Mouse (Mus musculus) limb, embryonic 10.5 days (tissue): ENCODE data around the gene Defb48. TPM values are rescaled to one million over a fixed set of nuclear protein-coding genes. Genes with fewer than 3 reads are reported as not detected.

Source experiments
- DNase-seq: peaks from one replicate; pipeline ENCODE4 v3.0.0-alpha.2; 2017; ENCODE audit warnings: low spot score
- H3K27ac ChIP-seq: fragments of 300-500 bp; sonication (generic); 2 replicates; pipeline ENCODE4 v1.5.1; 2016; ENCODE audit warnings: mild to moderate bottlenecking
- H3K27me3 ChIP-seq: fragments of 300-500 bp; sonication (generic); 2 replicates; pipeline ENCODE4 v1.6.1; 2016; ENCODE audit warnings: low read depth, mild to moderate bottlenecking; ENCODE audit not compliant: poor library complexity, severe bottlenecking
- H3K36me3 ChIP-seq: fragments of 300-500 bp; sonication (generic); 2 replicates; pipeline ENCODE4 v1.6.1; 2016; ENCODE audit warnings: mild to moderate bottlenecking, moderate library complexity
- H3K4me1 ChIP-seq: fragments of 300-500 bp; sonication (generic); 2 replicates; pipeline ENCODE4 v1.6.1; 2016
- H3K4me3 ChIP-seq: fragments of 300-500 bp; sonication (generic); 2 replicates; pipeline ENCODE4 v1.5.1; 2016; ENCODE audit warnings: mild to moderate bottlenecking, moderate library complexity
- H3K9me3 ChIP-seq: fragments of 300-500 bp; sonication (generic); replicated peaks from 2 replicates; pipeline ENCODE4 v1.6.1; 2016; ENCODE audit warnings: mild to moderate bottlenecking
- WGBS: fragments of 180-500 bp; shearing (Covaris S2); methylation state at CpG from one replicate; pipeline ENCODE4 v1.1.7; 2016; 5-methylcytosine and 5-hydroxymethylcytosine counted together
- polyA plus RNA-seq: library from polyadenylated mRNA; unstranded; fragments of >200 nt; fragmentation: Nextera tagmentation; extraction: Ambion mirVana; gene quantifications from 2 replicates; pipeline ENCODE4 v1.2.1, GENCODE M21; 2016

Gene Defb48
- polyA plus RNA-seq, 1 experiment from 2014 or later = not detected

- H3K4me3 ChIP-seq = no peak overlapping the region
- H3K9me3 ChIP-seq = no peaks in the 10 kb centered on the region
- H3K27me3 ChIP-seq = no peaks in the 10 kb centered on the region
- peaks cover 3% of the 10 kb centered on the region; the same call in 1 of the 2 replicates for H3K36me3 ChIP-seq
- H3K4me1 ChIP-seq = peaks cover 15% of the 10 kb centered on the region
- peak overlapping the region; percentile 61; the same call in 1 of the 2 replicates for H3K27ac ChIP-seq
- 91% methylated on average over 5 of the region's 5 CpGs for whole genome bisulfite sequencing
- DNase-seq = no peak
Observed at GRCm38 (mm10) chr14:62965342-62965741, 19.0 kb downstream of the Defb48 start.

DNA sequence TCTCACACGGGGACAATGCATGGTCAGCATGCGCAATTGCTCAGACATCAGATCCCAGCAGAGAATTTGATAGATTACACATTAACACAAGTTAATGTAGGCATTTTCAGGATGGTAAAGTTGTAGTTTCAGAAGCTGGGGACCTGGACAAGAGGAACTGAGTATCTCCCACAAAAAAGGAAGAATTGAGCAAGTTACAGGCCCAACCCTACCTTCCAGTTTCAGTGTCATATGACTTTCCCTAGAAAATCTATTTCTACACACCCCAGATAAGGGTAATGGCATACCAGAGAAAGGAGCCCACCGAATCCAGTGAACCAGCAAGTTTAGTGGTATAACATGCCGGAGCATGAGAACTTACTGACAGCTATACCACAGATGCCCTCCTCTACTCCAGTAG is 20.7 kb downstream of the Defb48 start:
- DNase-seq = peak; percentile 12
- Histone ChIP-seq H3K27ac (no peak overlapping the region), H3K9me3 (no peaks in the 10 kb centered on the region), H3K27me3 (no peaks in the 10 kb centered on the region), H3K36me3 (peaks cover 17% of the 10 kb centered on the region), H3K4me1 (peaks cover 13% of the 10 kb centered on the region), H3K4me3 (no peak overlapping the region)
- WGBS = 92% methylated on average over 4 of the region's 4 CpGs

GRCm38 (mm10) chr14:62956091-62956490 is 28.2 kb downstream of the Defb48 start:
- no peak overlapping the region for H3K4me3 ChIP-seq
- no peaks in the 10 kb centered on the region for H3K27me3 ChIP-seq
- H3K27ac ChIP-seq = no peak overlapping the region
- no peak for DNase-seq
- H3K9me3 ChIP-seq = no peaks in the 10 kb centered on the region
- H3K36me3 ChIP-seq = peaks cover 72% of the 10 kb centered on the region
- WGBS = 91% methylated on average over 9 of the region's 9 CpGs
- no peaks in the 10 kb centered on the region for H3K4me1 ChIP-seq

DNA sequence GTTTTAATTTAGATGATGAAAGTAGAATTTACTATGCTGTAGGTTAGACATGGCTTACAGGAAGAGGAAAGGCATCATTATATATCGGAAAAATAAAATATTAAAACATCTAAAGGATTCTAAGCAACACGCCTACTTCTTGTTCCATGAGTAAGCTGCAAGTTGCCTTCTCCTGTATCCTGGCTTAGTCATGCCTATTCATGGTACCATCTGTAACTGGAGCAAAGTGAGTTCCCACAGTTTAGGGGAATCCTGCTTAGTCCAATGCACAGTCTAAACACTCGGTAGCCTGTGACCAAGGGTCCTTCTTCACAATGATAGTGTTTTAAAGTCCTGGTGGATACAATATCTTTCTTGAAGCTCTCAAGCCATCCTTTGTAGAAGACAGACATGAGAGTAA is 37.5 kb downstream of the Defb48 start:
- Histone ChIP-seq H3K4me3 (no peak overlapping the region), H3K4me1 (peaks cover 2% of the 10 kb centered on the region; the same call in 1 of the 2 replicates), H3K27me3 (no peaks in the 10 kb centered on the region), H3K27ac (no peak overlapping the region), H3K9me3 (no peaks in the 10 kb centered on the region), H3K36me3 (peaks cover 27% of the 10 kb centered on the region)
- DNase-seq = no peak
- WGBS = 96% methylated on average over 3 of the region's 3 CpGs

- Histone ChIP-seq H3K27ac (no peak overlapping the region), H3K4me1 (no peaks in the 10 kb centered on the region), H3K36me3 (peaks cover 49% of the 10 kb centered on the region), H3K9me3 (no peaks in the 10 kb centered on the region), H3K27me3 (no peaks in the 10 kb centered on the region), H3K4me3 (no peak overlapping the region)
- WGBS = 91% methylated on average over 14 of the region's 14 CpGs
- DNase-seq = no peak
Observed at GRCm38 (mm10) chr14:62940383-62941074, 43.8 kb downstream of the Defb48 start.

- no peak for DNase-seq
- H3K36me3 ChIP-seq = peaks cover 46% of the 10 kb centered on the region
- WGBS = 96% methylated on average over 3 of the region's 3 CpGs
Observed at GRCm38 (mm10) chr14:62939435-62939834, 44.9 kb downstream of the Defb48 start.

GRCm38 (mm10) chr14:62937675-62938074 is 46.6 kb downstream of the Defb48 start:
- H3K27ac ChIP-seq = no peak overlapping the region
- peaks cover 9% of the 10 kb centered on the region; the same call in 1 of the 2 replicates for H3K4me1 ChIP-seq
- 86% methylated on average over 5 of the region's 5 CpGs for WGBS
- no peaks in the 10 kb centered on the region for H3K27me3 ChIP-seq
- peaks cover 39% of the 10 kb centered on the region for H3K36me3 ChIP-seq
- H3K4me3 ChIP-seq = no peak overlapping the region
- no peak for DNase-seq
- H3K9me3 ChIP-seq = no peaks in the 10 kb centered on the region

More at GRCm38 (mm10) chr14:62939435-62939834, 44.9 kb downstream of the Defb48 start:
- no peak overlapping the region for H3K4me3 ChIP-seq
- peaks cover 8% of the 10 kb centered on the region; the same call in 1 of the 2 replicates for H3K4me1 ChIP-seq
- H3K27ac ChIP-seq = no peak overlapping the region
- H3K27me3 ChIP-seq = no peaks in the 10 kb centered on the region
- no peaks in the 10 kb centered on the region for H3K9me3 ChIP-seq

- 94% methylated on average over 6 of the region's 6 CpGs for WGBS
- H3K4me1 ChIP-seq = peaks cover 9% of the 10 kb centered on the region; the same call in 1 of the 2 replicates
- H3K9me3 ChIP-seq = no peaks in the 10 kb centered on the region
- no peak overlapping the region for H3K27ac ChIP-seq
- no peak overlapping the region for H3K4me3 ChIP-seq
- DNase-seq = no peak
- no peaks in the 10 kb centered on the region for H3K27me3 ChIP-seq
- H3K36me3 ChIP-seq = peaks cover 39% of the 10 kb centered on the region
Observed at GRCm38 (mm10) chr14:62936631-62937380, 47.5 kb downstream of the Defb48 start.

- no peak overlapping the region for H3K4me3 ChIP-seq
- WGBS = 84% methylated on average over 9 of the region's 9 CpGs
- no peaks in the 10 kb centered on the region for H3K9me3 ChIP-seq
- H3K4me1 ChIP-seq = peaks cover 9% of the 10 kb centered on the region; the same call in 1 of the 2 replicates
- no peak overlapping the region for H3K27ac ChIP-seq
- DNase-seq = no peak
- peaks cover 36% of the 10 kb centered on the region for H3K36me3 ChIP-seq
- H3K27me3 ChIP-seq = no peaks in the 10 kb centered on the region
Observed at GRCm38 (mm10) chr14:62935361-62935760, 48.9 kb downstream of the Defb48 start.

DNA sequence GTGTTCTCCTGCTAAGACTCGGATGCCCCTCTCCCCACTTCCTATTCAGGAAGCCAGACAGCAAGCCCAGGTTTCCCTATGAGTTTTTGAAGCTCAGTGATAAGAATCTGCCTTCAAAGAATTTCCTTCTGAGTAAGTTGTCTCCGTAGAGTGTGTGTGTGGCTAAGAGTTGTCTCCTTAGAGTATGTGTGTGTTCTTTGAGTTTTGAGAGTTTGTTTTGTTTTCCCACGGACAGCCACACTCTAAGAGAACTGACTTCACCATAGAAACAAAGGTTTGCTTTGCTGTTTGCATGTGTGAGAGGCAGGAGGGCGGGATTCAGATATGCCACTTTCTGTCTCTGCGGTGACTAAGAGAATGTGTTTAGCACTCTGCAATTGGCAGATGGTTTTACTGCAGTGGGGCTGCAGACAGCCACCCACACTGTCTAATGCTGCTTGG is 56.2 kb downstream of the Defb48 start:
- H3K27me3 ChIP-seq = no peaks in the 10 kb centered on the region
- no peak overlapping the region for H3K27ac ChIP-seq
- DNase-seq = no peak
- WGBS = 81% methylated on average over 5 of the region's 5 CpGs
- no peaks in the 10 kb centered on the region for H3K4me1 ChIP-seq
- peaks cover 30% of the 10 kb centered on the region for H3K36me3 ChIP-seq
- no peak overlapping the region for H3K4me3 ChIP-seq
- no peaks in the 10 kb centered on the region for H3K9me3 ChIP-seq

Other genes starting within 250 kb of the Defb48 start
- 18.1 and 25.4 TPM in 2 replicates for gene Ints6, start 223.3 kb downstream of the Defb48 start, polyA plus RNA-seq
- 11.9 and 12.7 TPM in 2 replicates for gene Wdfy2, start 146.8 kb downstream of the Defb48 start, polyA plus RNA-seq
- gene Defb47, start 13.6 kb upstream of the Defb48 start, polyA plus RNA-seq = not detected in 2 replicates
- not detected in 2 replicates for gene Defb43, start 27.3 kb upstream of the Defb48 start, polyA plus RNA-seq
- gene Defb42, start 62.5 kb upstream of the Defb48 start, polyA plus RNA-seq = not detected in 2 replicates
- gene Defb30, start 65.5 kb upstream of the Defb48 start, polyA plus RNA-seq = not detected in 2 replicates